Mouse (Mus musculus): Measurements from ENCODE around the gene Usp30.

DNA sequence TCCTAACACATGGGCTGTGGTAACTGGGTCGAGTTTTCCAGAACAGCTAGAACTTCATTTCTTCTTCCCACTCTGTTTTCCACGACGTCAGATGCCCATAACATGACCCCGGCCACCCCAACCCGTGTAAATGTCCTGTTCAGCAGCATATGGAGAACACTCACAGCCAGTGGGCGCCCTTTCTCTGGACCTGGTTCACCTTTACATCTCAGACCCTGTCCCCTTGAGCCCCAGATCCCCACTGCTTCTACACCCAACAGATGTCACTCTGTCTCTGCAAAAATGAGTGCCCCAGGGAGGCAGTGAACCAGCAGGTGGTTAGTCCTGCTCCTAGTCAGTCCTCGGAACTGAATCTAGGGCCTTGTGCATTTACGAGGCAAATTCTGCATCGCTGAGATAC is 2.7 kb downstream of the Usp30 start:
- TF ChIP-seq POLR2A (IDR thresholded peaks at IDR 0.05; ENCODE audit: extremely low read depth, insufficient read depth, low read length) = no peak
- TF ChIP-seq CTCF (IDR thresholded peaks at IDR 0.05; ENCODE audit: extremely low read depth, insufficient read depth, low read length) = no peak
